Mouse (Mus musculus) ES-E14 (cell line): ENCODE data around the gene Borcs7.

Experiments
- CHD2 ChIP-seq: IDR thresholded peaks from 2 replicates; pipeline ENCODE4 v1.6.1; 2014; ENCODE audit warnings: mild to moderate bottlenecking, low read depth, low read length, inconsistent platforms
- HCFC1 ChIP-seq: IDR thresholded peaks from 2 replicates; pipeline ENCODE4 v1.6.1; 2012; ENCODE audit warnings: low read length, inconsistent platforms, borderline replicate concordance; ENCODE audit not compliant: insufficient read depth
- MAFK ChIP-seq: IDR thresholded peaks from 2 replicates; pipeline ENCODE4 v1.6.1; 2014; ENCODE audit warnings: mild to moderate bottlenecking, low read depth, low read length, inconsistent platforms; ENCODE audit not compliant: insufficient read depth
- ZC3H11A ChIP-seq: IDR thresholded peaks from 2 replicates; pipeline ENCODE4 v1.6.1; 2012; ENCODE audit warnings: low read depth, mild to moderate bottlenecking, inconsistent platforms, low read length, borderline replicate concordance
- ZNF384 ChIP-seq: IDR thresholded peaks from 2 replicates; pipeline ENCODE4 v1.6.1; 2012; ENCODE audit warnings: low read depth, low read length, inconsistent platforms

- no peak for TF ChIP-seq HCFC1
- TF ChIP-seq CHD2 = no peak
- TF ChIP-seq MAFK = no peak
- no peak for TF ChIP-seq ZC3H11A
- no peak for TF ChIP-seq ZNF384
Observed at GRCm38 (mm10) chr19:46715016-46715415, 25.3 kb downstream of the Borcs7 start.
